Mouse (Mus musculus): ENCODE measurements around the gene Atr. TPM values are rescaled to one million over a fixed set of nuclear protein-coding genes. Genes with fewer than 3 reads are reported as not detected.

The Atr gene
- total and polyA plus RNA-seq, 2 experiments, result 1.1 to 12.4 TPM

- Histone ChIP-seq H3K79me2 (ENCODE audit: control insufficient read depth, insufficient read depth, low read length) (no peaks in the 10 kb centered on the region), H3K27me3 (ENCODE audit: control insufficient read depth, insufficient read depth, low read length) (no peaks in the 10 kb centered on the region), H3K27ac (replicated peaks; ENCODE audit: insufficient read depth, low read depth, low read length) (no peak overlapping the region), H3K4me3 (ENCODE audit: insufficient read depth, low read depth, low read length) (no peak overlapping the region), H3K36me3 (ENCODE audit: control insufficient read depth, insufficient read depth, low read length) (no peaks in the 10 kb centered on the region), H3K9ac (ENCODE audit: low read depth, low read length) (no peak overlapping the region), H3K4me1 (ENCODE audit: control insufficient read depth, insufficient read depth, low read length) (no peaks in the 10 kb centered on the region)
- DNase-seq (ENCODE audit: extremely low read depth, low read depth, low spot score), result peak; percentile 10
- TF ChIP-seq CTCF (IDR thresholded peaks at IDR 0.05; ENCODE audit: low read depth, low read length) (no peak), POLR2A (IDR thresholded peaks at IDR 0.05; ENCODE audit: extremely low read depth, insufficient read depth, low read length) (no peak)
- 51% methylated on average over 4 of the region's 4 CpGs for WGBS
Observed at GRCm38 (mm10) chr9:95815706-95816105, 41.7 kb upstream of the Atr start.

DNA sequence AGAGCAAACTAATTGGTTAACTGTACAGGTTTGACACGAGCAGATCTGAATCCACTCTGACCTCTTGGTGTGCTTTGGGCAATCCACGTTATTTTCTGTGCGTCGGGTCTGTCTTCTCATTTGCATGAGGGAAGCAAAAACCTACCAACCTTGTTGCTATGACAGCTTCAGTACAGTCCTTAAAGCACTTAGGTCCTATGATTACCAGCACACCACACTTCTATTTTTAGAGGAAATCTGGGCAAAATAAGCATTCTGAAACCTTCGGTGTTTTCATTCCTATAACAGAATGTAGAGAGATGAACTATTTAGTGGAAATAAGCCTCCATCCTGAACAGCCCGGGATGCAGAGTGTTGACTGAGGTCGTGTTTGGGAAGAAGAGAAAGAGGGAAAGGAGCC is 34.9 kb upstream of the Atr start:
- 50% methylated on average over 7 of the region's 7 CpGs for WGBS
- Histone ChIP-seq H3K36me3 (ENCODE audit: control insufficient read depth, insufficient read depth, low read length) (no peaks in the 10 kb centered on the region), H3K27me3 (ENCODE audit: control insufficient read depth, insufficient read depth, low read length) (no peaks in the 10 kb centered on the region), H3K27ac (replicated peaks; ENCODE audit: insufficient read depth, low read depth, low read length) (no peak overlapping the region), H3K4me1 (ENCODE audit: control insufficient read depth, insufficient read depth, low read length) (no peaks in the 10 kb centered on the region), H3K4me3 (ENCODE audit: insufficient read depth, low read depth, low read length) (no peak overlapping the region), H3K79me2 (ENCODE audit: control insufficient read depth, insufficient read depth, low read length) (no peaks in the 10 kb centered on the region; the same call in 1 of the 2 replicates), H3K9ac (ENCODE audit: low read depth, low read length) (no peak overlapping the region)
- TF ChIP-seq CTCF (IDR thresholded peaks at IDR 0.05; ENCODE audit: low read depth, low read length), result no peak
- no peak for TF ChIP-seq POLR2A (IDR thresholded peaks at IDR 0.05; ENCODE audit: extremely low read depth, insufficient read depth, low read length)
- no peak for DNase-seq (ENCODE audit: extremely low read depth, low read depth, low spot score)

DNA sequence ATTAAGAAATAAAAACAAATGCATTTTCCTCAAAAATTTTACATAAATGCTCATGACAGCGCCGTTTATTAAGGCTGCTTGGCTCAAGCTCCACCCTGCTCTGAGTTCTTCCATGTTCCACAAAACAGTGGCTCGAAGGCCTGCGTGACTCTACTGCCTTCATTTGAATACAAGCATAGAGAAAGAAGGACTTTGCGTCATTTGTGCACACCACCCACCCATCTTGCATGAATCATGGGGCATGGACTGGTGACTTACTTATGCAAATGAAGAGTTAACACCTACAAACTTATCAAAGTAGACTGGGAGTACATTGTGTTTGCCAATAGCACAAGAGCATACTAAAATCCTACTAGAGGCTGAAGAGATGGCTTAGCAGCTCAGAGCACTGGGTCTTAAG is 29.8 kb upstream of the Atr start:
- no peak for DNase-seq (ENCODE audit: extremely low read depth, low read depth, low spot score)
- Histone ChIP-seq H3K27ac (replicated peaks; ENCODE audit: insufficient read depth, low read depth, low read length) (no peak overlapping the region), H3K4me1 (ENCODE audit: control insufficient read depth, insufficient read depth, low read length) (no peaks in the 10 kb centered on the region), H3K9ac (ENCODE audit: low read depth, low read length) (no peak overlapping the region), H3K79me2 (ENCODE audit: control insufficient read depth, insufficient read depth, low read length) (no peaks in the 10 kb centered on the region; the same call in 1 of the 2 replicates), H3K36me3 (ENCODE audit: control insufficient read depth, insufficient read depth, low read length) (no peaks in the 10 kb centered on the region), H3K27me3 (ENCODE audit: control insufficient read depth, insufficient read depth, low read length) (no peaks in the 10 kb centered on the region), H3K4me3 (ENCODE audit: insufficient read depth, low read depth, low read length) (no peak overlapping the region)
- WGBS, result 96% methylated on average over 5 of the region's 5 CpGs
- no peak for TF ChIP-seq CTCF (IDR thresholded peaks at IDR 0.05; ENCODE audit: low read depth, low read length)
- TF ChIP-seq POLR2A (IDR thresholded peaks at IDR 0.05; ENCODE audit: extremely low read depth, insufficient read depth, low read length), result no peak

- H3K27me3 ChIP-seq (ENCODE audit: control insufficient read depth, insufficient read depth, low read length), result no peaks in the 10 kb centered on the region
- H3K36me3 ChIP-seq (ENCODE audit: control insufficient read depth, insufficient read depth, low read length), result no peaks in the 10 kb centered on the region
- 91% methylated on average over 3 of the region's 3 CpGs for WGBS
- no peak overlapping the region for H3K27ac ChIP-seq (replicated peaks; ENCODE audit: insufficient read depth, low read depth, low read length)
- DNase-seq (ENCODE audit: extremely low read depth, low read depth, low spot score), result no peak
- no peaks in the 10 kb centered on the region for H3K4me1 ChIP-seq (ENCODE audit: control insufficient read depth, insufficient read depth, low read length)
- no peak overlapping the region for H3K4me3 ChIP-seq (ENCODE audit: insufficient read depth, low read depth, low read length)
- TF ChIP-seq POLR2A (IDR thresholded peaks at IDR 0.05; ENCODE audit: extremely low read depth, insufficient read depth, low read length) (no peak), CTCF (IDR thresholded peaks at IDR 0.05; ENCODE audit: low read depth, low read length) (no peak)
- no peaks in the 10 kb centered on the region for H3K79me2 ChIP-seq (ENCODE audit: control insufficient read depth, insufficient read depth, low read length)
- no peak overlapping the region for H3K9ac ChIP-seq (ENCODE audit: low read depth, low read length)
Observed at GRCm38 (mm10) chr9:95832758-95833157, 24.6 kb upstream of the Atr start.

DNA sequence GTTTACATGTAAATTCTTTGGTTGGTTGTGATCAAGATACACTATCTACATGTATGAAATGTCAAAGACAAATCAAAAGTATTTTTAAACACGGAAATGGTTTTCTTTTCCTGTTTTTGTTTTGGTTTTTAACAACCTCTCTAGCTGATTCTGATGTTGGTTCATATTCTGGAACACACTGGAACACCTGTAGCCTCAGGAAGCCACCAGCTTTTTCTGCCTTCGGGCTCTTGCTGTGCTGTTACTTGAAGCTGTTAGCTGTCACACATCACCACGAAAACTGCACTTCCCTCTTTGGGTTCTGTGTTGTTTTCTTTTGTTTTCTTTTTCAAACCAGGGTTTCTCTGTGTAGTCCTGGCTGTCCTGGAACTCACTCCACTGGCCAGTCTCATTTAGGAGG is 22.6 kb upstream of the Atr start:
- H3K27ac ChIP-seq (replicated peaks; ENCODE audit: insufficient read depth, low read depth, low read length), result no peak overlapping the region
- DNase-seq (ENCODE audit: extremely low read depth, low read depth, low spot score), result no peak
- TF ChIP-seq CTCF (IDR thresholded peaks at IDR 0.05; ENCODE audit: low read depth, low read length) (no peak), POLR2A (IDR thresholded peaks at IDR 0.05; ENCODE audit: extremely low read depth, insufficient read depth, low read length) (no peak)
- 67% methylated on average over 3 of the region's 3 CpGs for WGBS
- H3K9ac ChIP-seq (ENCODE audit: low read depth, low read length), result no peak overlapping the region
- H3K79me2 ChIP-seq (ENCODE audit: control insufficient read depth, insufficient read depth, low read length), result no peaks in the 10 kb centered on the region
- no peaks in the 10 kb centered on the region for H3K4me1 ChIP-seq (ENCODE audit: control insufficient read depth, insufficient read depth, low read length)
- no peak overlapping the region for H3K4me3 ChIP-seq (ENCODE audit: insufficient read depth, low read depth, low read length)
- H3K27me3 ChIP-seq (ENCODE audit: control insufficient read depth, insufficient read depth, low read length), result no peaks in the 10 kb centered on the region
- H3K36me3 ChIP-seq (ENCODE audit: control insufficient read depth, insufficient read depth, low read length), result no peaks in the 10 kb centered on the region

DNA sequence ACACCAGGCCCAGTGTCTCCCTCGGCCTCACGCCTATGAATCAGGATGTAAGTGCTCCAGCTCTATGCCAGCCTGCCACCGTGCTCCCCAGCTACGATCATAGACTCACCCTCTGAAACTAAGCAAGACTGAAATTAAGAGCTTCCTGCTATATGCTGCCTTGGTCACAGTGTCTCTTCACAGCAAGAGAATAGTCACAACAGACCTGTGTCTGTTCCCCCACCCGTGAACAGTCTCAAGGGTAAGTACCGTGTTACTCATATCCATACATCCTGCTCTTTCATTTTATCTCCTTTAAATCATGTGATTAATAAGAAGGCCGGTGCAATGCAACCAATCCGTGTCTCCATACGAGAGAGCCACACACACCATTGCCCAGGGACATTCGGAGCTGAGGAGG is 21.7 kb upstream of the Atr start:
- Histone ChIP-seq H3K4me3 (ENCODE audit: insufficient read depth, low read depth, low read length) (no peak overlapping the region), H3K27ac (replicated peaks; ENCODE audit: insufficient read depth, low read depth, low read length) (no peak overlapping the region), H3K4me1 (ENCODE audit: control insufficient read depth, insufficient read depth, low read length) (no peaks in the 10 kb centered on the region), H3K79me2 (ENCODE audit: control insufficient read depth, insufficient read depth, low read length) (no peaks in the 10 kb centered on the region), H3K9ac (ENCODE audit: low read depth, low read length) (no peak overlapping the region), H3K27me3 (ENCODE audit: control insufficient read depth, insufficient read depth, low read length) (no peaks in the 10 kb centered on the region), H3K36me3 (ENCODE audit: control insufficient read depth, insufficient read depth, low read length) (no peaks in the 10 kb centered on the region)
- no peak for DNase-seq (ENCODE audit: extremely low read depth, low read depth, low spot score)
- TF ChIP-seq CTCF (IDR thresholded peaks at IDR 0.05; ENCODE audit: low read depth, low read length), result no peak
- no peak for TF ChIP-seq POLR2A (IDR thresholded peaks at IDR 0.05; ENCODE audit: extremely low read depth, insufficient read depth, low read length)
- 94% methylated on average over 10 of the region's 10 CpGs for WGBS

Measured in liver, adult 2 months (tissue).